ENCODE assay signal across 16 mouse cellular contexts in the genomic region with DNA sequence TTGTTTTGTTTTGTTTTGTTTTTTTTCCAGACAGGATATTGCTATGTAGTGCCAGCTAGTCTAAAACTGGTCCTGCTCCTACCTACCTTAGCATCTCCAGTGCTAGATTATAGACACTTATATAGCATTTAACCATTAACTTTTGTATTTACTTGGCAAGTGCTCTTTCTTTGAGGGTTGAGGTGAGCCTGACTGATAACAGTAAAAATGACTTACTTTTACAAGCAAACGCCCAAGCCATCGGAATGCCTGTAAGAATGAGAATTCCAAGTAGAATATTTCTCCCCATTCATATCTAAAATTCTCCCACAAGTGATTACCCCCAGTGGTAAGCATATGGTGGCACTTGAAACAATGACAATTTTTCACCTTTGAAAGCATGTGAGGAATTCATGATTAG. TPM values are rescaled to one million over a fixed set of nuclear protein-coding genes. Genes with fewer than 3 reads are reported as not detected.
"Had no signal": no experiment of that assay in that cellular context is flagged by ENCODE, and none has a peak within 500 bp of the region (broad histone marks: within the 10 kb centered on the region; RNA-seq: fewer than 3 reads in every experiment).

No protein-coding gene starts in this region.

- H3K4me3 ChIP-seq: liver, embryonic 12.5 days; midbrain, embryonic 10.5 days; midbrain, embryonic 12.5 days; neural tube, embryonic 12.5 days; stomach, embryonic 15.5 days had no signal

- H3K4me1 ChIP-seq: liver, embryonic 12.5 days; midbrain, embryonic 10.5 days; midbrain, embryonic 12.5 days; neural tube, embryonic 12.5 days; stomach, embryonic 15.5 days had no signal

- H3K9me3 ChIP-seq: liver, embryonic 12.5 days; midbrain, embryonic 12.5 days; neural tube, embryonic 12.5 days; stomach, embryonic 15.5 days had no signal

- H3K4me2 ChIP-seq: liver, embryonic 12.5 days; midbrain, embryonic 12.5 days; neural tube, embryonic 12.5 days; stomach, embryonic 15.5 days had no signal

- ATAC-seq: liver, embryonic 12.5 days; midbrain, embryonic 16.5 days had no signal

- DNase-seq: lung, postnatal 10 days; lung, postnatal 36 days; midbrain, embryonic 14.5 days; right cerebral cortex, postnatal 14 days; thymus, adult 2 months; thymus, postnatal 25 days; thymus, postnatal 4 days had no signal

- H3K9ac ChIP-seq: liver, embryonic 12.5 days; liver, embryonic 14.5 days; midbrain, embryonic 12.5 days; neural tube, embryonic 12.5 days; stomach, embryonic 15.5 days had no signal

- H3K27ac ChIP-seq: liver, embryonic 12.5 days; liver, embryonic 14.5 days; midbrain, embryonic 10.5 days; midbrain, embryonic 12.5 days; neural tube, embryonic 12.5 days; stomach, embryonic 15.5 days; stomach, postnatal 0 days had no signal

- H3K27me3 ChIP-seq: liver, embryonic 12.5 days; midbrain, embryonic 12.5 days; neural tube, embryonic 12.5 days; stomach, embryonic 15.5 days had no signal

- H3K36me3 ChIP-seq: liver, embryonic 12.5 days; midbrain, embryonic 10.5 days; midbrain, embryonic 12.5 days; neural tube, embryonic 12.5 days; stomach, embryonic 15.5 days had no signal

RNA-seq across cellular contexts. Expression of a gene that starts 40.8 kb away (rescaled TPM):
- polyA plus RNA-seq: liver, adult 2 months had no signal
